Mouse (Mus musculus) cerebellum, adult (tissue): ENCODE measurements at regions not wholly inside any gene's neighbourhood (a gene's known extent, or its start where the extent isn't known, plus 50 kb on each side); places are given as distances from the start of the nearest gene placed in this dataset.

Experiments used
- ATAC-seq: cut with Nextera tagmentation; 2 replicates; pipeline ENCODE4 v1.9.2; 2017; ENCODE audit warnings: mild to moderate bottlenecking, moderate library complexity, mixed read lengths; ENCODE audit not compliant: insufficient number of reproducible peaks, low FRiP score, low TSS enrichment

DNA sequence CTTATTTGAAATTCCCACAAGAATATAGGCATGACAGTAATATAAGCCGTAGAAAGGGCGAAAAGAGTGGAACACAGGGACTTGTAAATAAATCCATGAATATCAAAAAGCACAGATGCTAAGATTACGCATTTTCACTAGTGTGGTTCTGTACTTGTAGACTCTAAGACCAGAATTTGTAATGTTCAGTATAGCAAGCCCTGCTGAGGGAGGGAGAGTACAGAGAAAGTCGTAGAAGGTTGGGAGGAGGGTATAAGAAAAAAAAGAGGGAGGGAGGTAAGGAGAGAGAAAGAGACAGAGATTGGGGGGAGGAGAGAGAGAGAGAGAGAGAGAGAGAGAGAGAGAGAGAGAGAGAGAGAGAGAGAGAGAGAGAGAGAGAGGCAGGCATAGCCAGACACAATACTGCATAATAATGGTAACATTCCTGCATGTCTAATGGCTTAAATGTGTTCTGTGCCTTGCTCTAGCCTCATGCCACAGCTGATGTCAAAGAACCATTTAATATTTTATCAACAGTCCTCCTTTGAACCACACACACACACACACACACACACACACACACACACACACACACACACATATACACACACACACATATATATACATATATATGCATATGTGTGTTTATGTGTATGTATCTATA lies 354.1 kb upstream of the Tmem161b start:
- ATAC-seq, result peak; percentile 50; the same call in 1 of the 2 replicates

DNA sequence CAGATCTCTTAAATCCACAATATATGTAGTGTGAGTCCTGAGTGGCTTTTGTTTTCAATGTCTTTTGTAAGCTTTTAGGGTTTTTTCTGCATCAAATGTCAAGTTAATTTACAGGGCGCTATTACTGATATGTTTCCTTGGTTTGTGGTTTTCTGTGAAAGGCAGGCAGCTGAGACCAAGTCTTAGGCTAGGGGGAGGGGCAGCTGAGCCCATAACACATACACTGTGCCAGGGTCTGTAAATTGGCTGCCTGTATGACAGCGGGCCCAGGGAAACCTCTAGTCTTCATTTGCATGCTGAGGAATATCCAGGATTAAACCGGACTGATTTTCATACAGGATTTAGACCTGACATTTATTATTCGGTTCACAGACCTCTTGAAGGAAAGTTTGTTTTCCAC lies 353.2 kb upstream of the Tmem161b start:
- no peak for ATAC-seq

DNA sequence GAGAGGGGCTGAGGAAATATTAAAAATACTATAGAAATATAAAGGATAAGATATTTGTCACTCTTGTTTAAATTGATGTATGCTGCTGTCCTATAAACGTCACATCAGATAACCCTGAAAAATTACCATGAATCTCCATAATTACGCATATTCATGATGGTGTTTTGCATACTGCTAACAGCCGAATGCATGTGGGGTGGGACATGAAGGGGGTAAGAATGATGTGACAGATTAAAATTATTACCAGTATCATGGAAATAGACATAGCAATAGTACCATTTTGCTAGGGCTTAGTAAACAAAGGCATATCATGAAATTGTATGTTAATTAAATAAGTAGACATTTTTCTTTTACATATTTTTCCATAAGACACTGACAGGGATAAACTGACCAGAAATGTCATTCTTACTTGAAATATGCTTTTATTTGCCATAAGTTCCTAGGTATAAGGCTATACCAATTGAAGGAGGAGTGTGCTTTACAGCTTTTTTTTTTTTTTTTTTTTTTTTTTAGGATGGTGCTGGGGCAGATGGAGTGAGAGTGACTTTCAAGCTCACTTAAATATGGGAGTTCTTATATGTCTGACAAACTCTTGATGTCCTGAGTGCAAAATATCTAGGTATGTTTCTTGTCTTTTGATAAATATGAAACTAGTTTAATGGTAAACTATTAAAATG lies 349.8 kb upstream of the Tmem161b start:
- no peak for ATAC-seq

DNA sequence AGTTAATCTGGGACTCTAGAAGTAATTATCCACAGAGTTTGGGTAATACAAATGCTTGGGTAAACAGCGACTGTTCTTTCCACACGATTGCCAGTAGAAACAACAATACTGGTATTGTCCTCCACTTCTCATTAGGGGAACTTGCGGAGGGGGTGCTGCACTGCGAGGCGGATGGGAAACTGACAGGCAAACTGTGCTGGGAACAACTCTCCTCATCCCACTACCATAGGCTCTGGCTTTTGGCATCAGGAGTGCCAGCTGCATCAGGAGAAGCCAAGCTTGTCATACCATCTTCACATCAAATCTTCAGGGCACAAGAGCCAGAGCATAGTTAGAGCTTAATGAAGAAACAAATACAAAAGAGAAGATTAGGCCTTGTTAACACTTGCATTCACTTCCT lies 349.2 kb upstream of the Tmem161b start:
- ATAC-seq, result 0 out of 2 replicates have a peak, but pooled peaks have one; percentile 36

DNA sequence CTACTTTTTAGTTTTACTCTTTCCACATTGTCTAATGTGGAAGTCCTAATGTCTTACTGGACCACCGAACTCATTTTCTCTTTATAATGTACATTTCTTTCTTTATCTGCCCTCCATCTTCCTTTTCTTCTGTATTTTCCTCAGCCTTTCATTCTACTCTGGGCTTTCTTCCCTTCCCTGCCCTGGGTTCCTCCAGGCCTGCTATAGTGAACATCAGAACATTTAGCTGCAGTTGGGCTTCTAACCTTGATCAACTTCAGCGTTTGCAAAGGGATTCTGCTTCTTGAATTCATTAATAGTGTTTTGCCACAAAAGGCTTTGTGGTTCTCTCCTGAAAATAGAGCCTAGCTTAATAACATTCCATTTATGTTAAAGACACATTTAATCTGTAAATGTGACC lies 342.5 kb upstream of the Tmem161b start:
- ATAC-seq, result no peak

DNA sequence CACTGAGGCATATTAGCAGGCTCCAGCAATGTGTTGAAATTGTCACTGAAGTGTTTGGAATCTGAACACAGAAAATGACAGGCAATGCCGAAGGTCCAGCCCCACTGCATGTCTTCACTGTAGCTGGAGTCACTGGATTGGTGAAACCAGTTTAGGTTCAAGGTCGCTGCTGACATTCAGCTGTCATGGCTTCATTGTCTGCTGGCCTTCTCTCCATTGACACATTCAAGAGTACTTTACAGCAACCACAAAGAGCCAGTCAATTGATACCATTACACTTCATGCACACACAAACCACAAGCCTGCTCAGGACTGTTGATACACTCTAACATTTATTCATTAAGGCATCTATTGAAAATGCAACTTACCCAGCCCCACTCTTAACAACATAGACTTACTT lies 341.8 kb upstream of the Tmem161b start:
- ATAC-seq, result no peak

DNA sequence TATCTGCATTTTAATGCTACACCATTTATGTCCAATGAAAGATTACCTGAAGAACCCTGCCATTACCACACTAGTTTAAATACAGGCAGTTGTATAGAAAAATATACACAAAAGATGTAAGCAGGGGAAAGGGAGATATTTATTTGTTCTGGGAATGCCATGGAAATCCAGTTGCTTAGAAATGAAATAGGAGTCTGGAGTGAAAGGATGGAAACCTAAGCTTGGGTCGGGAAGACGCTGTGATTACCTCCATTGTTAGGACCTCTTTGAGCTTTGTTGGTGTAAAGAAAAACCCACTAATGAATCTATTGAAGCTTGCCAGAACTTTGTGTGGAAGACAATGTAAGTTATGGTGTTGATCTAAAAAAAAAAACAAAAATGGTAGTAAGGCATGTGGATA lies 341.3 kb upstream of the Tmem161b start:
- ATAC-seq, result no peak

DNA sequence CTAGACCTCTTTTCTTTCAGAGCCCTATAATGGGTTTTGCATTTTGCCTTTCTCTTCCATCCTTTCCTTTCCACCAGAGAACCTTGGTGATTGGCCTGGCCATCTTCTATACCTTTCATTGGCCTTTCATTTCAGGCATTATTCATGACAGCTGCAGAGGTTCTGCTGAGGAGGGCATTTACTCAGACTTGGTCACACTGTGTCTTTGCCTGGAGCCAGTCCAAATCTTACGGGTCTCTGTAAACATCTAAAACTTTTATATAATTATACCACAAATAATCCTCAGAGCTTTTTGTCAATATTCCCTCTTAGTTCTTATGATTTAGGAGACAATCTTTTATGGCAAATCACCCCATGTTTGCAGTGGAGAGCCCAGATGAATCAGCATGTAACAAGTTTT lies 339.3 kb upstream of the Tmem161b start:
- ATAC-seq, result no peak

DNA sequence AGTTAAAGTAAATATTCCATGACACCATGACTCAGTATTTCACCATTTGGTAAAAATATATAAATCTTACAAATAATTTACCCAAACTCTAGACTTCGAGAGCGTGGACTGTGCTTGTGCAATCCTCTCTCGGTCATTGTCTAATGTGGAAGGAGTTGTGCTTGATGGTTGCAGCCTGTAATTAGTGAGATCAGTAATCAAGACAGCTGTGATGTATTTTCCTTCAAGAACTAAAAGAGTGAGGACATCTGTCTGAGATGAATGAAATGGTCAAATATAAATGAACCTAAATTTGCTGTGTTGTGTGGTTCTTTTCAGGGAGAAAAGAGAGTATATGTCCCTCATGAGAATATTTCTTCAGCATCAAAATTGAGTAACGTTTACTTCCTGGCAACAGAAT lies 338.3 kb upstream of the Tmem161b start:
- no peak for ATAC-seq

DNA sequence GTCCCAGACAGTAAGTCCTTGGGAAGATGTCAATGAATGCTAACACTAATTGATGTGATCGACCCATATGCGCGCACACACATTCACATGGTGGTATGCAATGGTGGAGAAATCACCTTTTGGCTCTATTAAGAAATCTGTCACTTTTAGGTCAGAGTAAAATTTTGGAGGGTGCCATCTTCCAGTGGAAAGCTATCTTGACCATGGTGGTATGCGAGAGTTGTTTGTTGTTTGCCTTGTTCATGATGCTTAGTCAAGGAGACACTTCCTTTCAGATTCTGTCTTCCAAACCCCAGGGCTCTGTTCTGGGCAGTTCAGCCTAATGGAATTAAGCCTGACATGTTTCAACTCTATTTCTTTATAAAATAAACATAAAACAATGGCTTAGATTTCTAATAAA lies 337.9 kb upstream of the Tmem161b start:
- no peak for ATAC-seq

DNA sequence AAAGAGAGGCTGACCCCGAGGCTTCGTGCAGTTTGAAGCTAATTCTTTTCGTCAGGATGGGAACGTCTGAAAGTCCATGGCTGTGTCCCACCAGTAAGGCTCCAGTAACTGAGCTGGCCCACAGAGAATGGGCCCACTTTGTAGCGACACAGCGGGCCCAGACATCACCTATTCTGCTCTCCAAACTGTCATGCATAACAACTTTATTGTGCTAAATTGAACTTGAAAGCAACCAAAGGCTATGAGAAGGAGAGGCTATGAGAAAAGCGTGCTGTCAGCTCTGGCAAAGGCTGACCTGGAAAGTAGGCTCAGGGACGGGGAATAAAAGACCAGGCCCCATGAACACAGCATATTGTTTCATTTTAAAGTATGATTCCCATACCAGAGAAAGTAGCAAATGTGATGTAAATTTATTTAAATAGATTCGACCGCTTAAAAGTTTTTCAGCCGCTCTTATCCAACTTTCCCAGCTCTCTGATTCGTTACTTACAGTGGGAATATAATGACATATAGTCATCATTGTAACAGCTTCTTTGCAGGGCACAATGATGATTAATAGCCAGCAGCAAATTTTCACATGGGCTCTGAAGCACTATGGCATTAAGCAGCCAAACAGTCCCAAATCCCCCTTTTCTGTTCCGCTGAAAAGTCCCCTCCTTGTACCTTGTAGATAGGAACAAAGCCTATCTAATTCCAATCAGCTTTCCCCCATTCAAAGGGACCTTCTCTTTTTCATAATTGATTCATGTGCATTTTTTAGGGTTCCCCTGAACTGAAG lies 337.1 kb upstream of the Tmem161b start:
- ATAC-seq, result no peak

DNA sequence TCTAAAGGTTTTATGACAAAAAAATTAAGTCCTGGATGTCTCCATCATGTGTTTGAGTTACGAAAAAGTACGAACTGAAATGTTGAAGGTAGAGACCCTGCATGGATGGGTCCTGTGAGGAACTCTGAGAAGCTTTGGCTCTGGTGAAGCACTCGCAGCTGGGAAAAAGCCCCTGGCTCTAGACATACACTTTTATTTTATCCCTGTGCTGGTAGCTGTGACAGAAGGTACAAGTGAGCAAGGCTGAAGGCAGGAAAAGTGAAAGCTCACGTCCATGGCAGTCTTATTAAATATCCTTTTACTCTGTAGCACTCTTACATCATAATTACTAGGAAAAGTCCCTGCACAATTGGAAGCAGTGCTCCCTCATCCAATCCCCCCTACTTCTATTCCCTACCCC lies 336.4 kb upstream of the Tmem161b start:
- ATAC-seq, result no peak

DNA sequence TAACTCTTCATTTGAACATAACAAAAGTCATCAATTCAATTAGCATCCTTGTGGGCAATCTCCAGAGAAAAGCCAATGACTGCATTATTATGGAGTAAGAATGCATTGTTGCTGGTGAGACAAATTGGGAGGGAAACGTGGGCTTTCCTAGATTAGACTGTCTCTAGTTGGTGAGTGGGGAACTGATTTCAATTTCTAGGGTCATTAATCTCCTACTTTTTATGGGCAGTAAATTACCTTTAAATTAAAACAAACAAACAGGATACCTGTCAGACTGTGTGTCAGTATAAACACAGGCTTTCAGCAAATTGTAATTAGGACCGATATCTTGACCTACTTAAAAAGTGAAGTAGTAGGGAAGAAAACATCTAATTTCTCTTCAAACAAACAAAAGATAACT lies 307.4 kb upstream of the Tmem161b start:
- ATAC-seq, result no peak

DNA sequence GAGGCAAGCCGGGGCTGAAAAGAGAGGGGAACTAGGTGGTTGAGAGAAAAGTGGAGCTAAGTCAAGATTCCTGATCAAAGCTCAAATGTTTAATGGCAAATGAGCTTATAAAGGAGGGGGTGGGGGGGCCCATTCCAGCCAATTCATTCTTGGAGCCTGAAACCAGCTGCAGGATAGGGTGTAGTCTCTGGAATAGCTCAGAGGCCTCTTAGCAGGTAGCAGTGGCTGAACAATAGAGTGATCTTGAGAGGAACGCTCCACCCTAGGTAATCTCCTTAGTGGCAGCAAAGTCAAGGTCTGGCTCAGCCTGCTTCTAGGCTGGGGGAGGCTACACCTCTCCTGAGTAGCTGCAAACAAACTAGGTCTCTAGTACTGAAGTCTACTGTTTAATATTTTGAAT lies 289.3 kb upstream of the Tmem161b start:
- no peak for ATAC-seq

DNA sequence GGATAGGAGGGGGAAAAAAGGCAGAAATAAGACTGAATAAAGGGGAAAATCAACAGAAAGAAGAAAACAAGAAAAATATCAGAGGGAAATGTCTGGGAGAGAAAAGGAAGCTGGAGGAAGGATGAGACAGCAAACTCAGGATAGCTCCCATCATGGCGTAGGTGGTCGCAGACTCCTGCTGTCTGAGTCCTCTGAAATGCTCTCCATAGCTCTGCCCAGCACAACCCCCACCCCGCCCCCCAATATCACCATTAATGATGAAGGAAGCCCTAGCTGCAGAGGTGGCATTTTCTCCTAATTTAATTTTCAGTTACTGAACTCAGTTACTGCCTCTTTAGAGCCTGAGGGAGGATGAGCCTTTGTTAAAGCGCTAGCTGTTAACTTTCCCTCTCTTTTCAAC lies 275.6 kb upstream of the Tmem161b start:
- no peak for ATAC-seq

DNA sequence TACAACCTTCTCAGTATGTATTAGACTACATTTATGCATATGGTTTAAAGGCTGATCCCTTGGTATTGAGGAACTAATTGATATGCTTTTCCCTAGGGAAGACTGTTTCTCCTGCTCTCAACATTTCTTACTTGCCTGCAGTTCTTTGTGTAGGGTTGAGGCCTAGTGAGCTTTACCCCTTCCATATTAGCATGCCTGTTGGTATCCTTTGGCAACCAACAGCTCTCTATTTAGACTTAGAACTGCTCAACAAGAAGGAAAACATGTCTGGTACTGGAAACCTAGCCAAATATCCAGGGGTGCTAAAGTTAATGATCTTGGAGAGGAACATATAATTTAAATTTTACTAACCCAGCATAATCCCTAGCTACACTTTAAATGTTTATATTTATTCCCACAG lies 270.9 kb upstream of the Tmem161b start:
- no peak for ATAC-seq

DNA sequence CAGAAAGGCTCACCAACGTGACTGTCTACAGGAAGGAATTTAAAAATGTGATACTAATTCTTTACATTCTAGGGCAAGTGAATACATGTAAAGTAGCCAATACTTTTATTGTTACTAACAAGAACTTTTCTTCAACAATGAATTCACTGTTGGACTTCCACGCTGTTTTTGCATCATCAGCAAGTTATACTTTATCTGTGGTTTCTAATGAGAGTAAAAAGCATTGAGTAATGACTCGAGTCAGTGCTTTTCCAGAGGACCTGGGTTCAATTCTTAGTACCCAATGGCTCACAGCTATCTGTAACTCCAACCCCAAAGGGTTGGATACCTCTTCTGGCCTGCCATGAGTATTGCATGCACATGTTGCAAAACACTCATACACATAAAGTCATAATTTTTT lies 270.3 kb upstream of the Tmem161b start:
- no peak for ATAC-seq

DNA sequence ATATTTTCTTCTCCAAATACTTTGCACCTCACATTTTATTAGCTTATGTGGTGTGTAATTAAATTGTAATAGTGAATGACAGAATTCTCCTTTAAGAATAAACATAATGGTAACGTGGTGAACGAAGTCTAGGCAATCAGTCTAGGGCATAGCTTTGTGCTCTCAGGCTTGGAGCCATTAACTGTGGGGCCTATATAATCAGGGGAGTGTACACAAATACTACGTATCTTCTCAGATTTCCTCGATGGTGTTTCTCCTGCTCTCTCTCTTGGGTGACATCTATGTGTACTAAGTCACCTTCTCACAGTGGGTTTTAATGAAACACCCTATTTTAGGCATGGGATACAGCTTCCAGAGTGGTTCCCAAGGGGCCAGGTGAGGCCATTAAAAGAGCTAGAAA lies 269.7 kb upstream of the Tmem161b start:
- ATAC-seq, result no peak

DNA sequence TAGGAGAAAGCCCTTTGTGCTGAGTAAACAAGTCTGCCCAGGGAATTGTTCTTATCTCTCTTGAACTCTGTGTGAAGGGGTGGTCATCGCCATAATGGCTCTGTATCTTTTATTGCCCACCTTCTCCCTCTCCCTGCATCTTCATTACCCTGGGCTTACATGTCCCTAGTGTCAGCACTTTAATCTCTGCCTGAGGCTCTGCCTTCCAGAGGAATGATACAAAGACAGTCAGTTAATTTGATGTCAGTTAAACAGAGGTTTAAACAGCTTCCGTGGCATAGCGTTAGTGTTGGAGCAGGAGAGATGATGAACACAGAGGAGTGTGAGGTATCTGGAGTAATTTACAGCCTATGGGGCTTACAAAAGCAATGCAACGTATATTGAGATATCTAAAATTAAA lies 269.2 kb upstream of the Tmem161b start:
- ATAC-seq, result no peak

DNA sequence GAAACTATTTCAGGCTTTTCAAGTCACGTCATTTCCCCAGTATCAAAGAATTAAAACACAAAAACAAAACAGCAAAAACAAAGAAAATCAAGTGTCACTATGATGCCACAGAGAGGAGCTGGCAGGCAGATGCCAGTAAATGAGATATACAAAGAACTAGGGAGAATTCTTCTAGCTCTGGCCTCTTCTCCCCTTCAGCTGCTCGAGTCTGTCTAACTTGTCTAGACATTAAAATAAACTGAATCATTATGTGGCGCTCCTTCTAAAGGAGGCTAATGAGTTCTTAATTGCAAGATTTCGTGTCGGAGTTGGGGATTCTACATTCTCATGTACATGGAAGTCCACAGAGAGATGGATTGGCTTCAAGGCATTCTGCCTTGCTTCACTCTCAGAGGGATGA lies 266.4 kb upstream of the Tmem161b start:
- no peak for ATAC-seq

DNA sequence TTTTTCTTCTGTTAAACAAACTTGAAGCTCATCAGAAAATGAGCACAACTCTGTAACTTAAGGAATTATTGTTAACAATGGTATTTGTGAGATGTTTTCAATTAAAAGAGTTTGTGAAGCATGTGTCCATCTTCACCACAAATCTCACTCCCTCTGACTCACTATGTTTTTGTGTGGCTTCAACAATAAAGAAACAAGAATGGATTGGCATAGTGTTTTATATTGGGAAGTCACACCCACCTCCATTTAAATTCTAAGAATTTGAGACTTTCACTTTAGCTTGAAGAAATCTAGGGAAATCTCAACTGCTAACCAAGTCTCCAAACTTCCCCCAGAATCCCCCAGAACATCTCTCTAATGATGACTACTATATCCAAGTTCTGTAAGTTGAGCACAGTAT lies 243.6 kb upstream of the Tmem161b start:
- ATAC-seq, result no peak

DNA sequence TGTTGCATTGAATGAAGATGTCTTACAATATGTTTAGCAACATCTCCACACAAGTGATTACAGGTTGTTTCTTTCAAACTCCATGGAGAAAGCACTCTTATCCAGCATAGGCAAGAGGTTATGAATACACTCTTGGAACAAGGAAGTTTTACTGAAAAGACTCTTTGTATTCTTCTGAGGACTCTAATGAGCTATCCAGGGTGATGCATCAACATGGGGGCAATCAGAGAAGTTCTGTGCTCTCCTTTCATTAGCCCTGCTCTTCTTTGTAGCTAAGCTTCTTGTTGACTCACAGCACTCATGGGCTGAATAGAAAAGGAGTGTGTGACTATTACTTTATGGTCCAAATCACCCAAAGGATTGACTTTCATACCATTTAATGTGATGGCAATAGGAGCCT lies 242.6 kb upstream of the Tmem161b start:
- no peak for ATAC-seq
